Mouse (Mus musculus) urinary bladder, adult 2 months (tissue): Measurements from ENCODE around the gene Ccna1. TPM values are rescaled to one million over a fixed set of nuclear protein-coding genes. Genes with fewer than 3 reads are reported as not detected.

Source experiments
- DNase-seq: peaks from one replicate; pipeline ENCODE4 v3.0.0; 2022; ENCODE audit warnings: low spot score
- polyA plus RNA-seq: library from polyadenylated mRNA; depleted of rRNA; stranded (reverse); fragments of >200 nt; gene quantifications from 2 replicates; pipeline ENCODE4 v1.2.3, GENCODE M21; 2012

Ccna1 gene
- polyA plus RNA-seq, 1 experiment, result 0.21 TPM

- no peak for DNase-seq
These were observed 10.7 kb upstream of the Ccna1 start for GRCm38 (mm10) chr3:55065738-55066665.

GRCm38 (mm10) chr3:55064396-55064795 lies 9.1 kb upstream of the Ccna1 start:
- peak; percentile 41 for DNase-seq

GRCm38 (mm10) chr3:55062653-55063052 lies 7.4 kb upstream of the Ccna1 start:
- no peak for DNase-seq

- DNase-seq, result no peak
These were observed 1.1 kb upstream of the Ccna1 start for GRCm38 (mm10) chr3:55056376-55056775.

- no peak for DNase-seq
These were observed 433 bp upstream of the Ccna1 start for GRCm38 (mm10) chr3:55055747-55056120.

- DNase-seq, result no peak
These were observed 1.1 kb downstream of the Ccna1 start for GRCm38 (mm10) chr3:55054231-55054630.

GRCm38 (mm10) chr3:55044601-55045370 lies 10.5 kb downstream of the Ccna1 start:
- DNase-seq, result no peak

- no peak for DNase-seq
These were observed 17.7 kb downstream of the Ccna1 start for GRCm38 (mm10) chr3:55037608-55038007.

GRCm38 (mm10) chr3:55027271-55027840 lies 27.9 kb downstream of the Ccna1 start:
- no peak for DNase-seq

- no peak for DNase-seq
These were observed 29.8 kb downstream of the Ccna1 start for GRCm38 (mm10) chr3:55025502-55025901.

- no peak for DNase-seq
These were observed 32.0 kb downstream of the Ccna1 start for GRCm38 (mm10) chr3:55023347-55023746.

- no peak for DNase-seq
These were observed 33.1 kb downstream of the Ccna1 start for GRCm38 (mm10) chr3:55022247-55022646.

GRCm38 (mm10) chr3:55012536-55012935 lies 42.8 kb downstream of the Ccna1 start:
- DNase-seq, result no peak

GRCm38 (mm10) chr3:55011681-55012080 lies 43.6 kb downstream of the Ccna1 start:
- DNase-seq, result no peak

GRCm38 (mm10) chr3:55008965-55009741 lies 46.1 kb downstream of the Ccna1 start:
- DNase-seq, result no peak

GRCm38 (mm10) chr3:55004036-55004435 lies 51.3 kb downstream of the Ccna1 start:
- DNase-seq, result no peak

GRCm38 (mm10) chr3:55001677-55002076 lies 53.6 kb downstream of the Ccna1 start:
- DNase-seq, result no peak
